Mouse (Mus musculus) spleen, adult 2 months (tissue): ENCODE measurements at regions not wholly inside any gene's neighbourhood (a gene's known extent, or its start where the extent isn't known, plus 50 kb on each side); places are given as distances from the start of the nearest gene placed in this dataset.

Experiments
- CTCF ChIP-seq: fragments of 200-500 bp; IDR thresholded peaks from 2 replicates; pipeline ENCODE4 v1.5.1; 2011; ENCODE audit warnings: mild to moderate bottlenecking, inconsistent platforms; ENCODE audit not compliant: insufficient read depth, insufficient read length, insufficient replicate concordance; ENCODE audit errors: extremely low read depth
- POLR2A ChIP-seq: fragments of 200-500 bp; IDR thresholded peaks from 2 replicates; pipeline ENCODE4 v1.6.1; 2011; ENCODE audit warnings: low read depth, low read length, inconsistent platforms

DNA sequence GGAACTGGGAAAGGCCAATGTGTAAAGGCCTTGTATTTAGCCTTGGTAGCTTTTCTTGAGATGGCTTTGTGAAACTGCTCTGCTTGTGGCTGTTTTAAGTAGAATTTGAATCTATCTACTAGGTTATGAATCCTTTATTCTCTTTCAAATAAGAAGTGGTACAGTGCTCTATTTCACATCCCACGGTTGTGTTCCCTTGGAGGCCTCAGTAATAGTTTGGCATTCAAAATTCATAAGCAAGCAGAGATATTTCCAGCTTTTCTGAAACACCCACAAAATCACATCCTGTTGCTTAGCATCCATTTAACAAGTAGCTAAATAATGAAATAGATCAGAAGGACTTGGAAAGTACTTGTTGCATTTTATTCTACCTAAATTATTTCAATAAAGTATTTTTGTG is 298.8 kb upstream of the Dab2 start:
- TF ChIP-seq CTCF (no peak), POLR2A (no peak)
